Mouse (Mus musculus) inflammation-experienced regulatory T-cells, adult 6 months (primary cell): ENCODE results near the gene Olfr105-ps. TPM values are rescaled to one million over a fixed set of nuclear protein-coding genes. Genes with fewer than 3 reads are reported as not detected.

Experiments
- ATAC-seq: one replicate; pipeline ENCODE4 v1.8.0; 2017
- polyA plus RNA-seq, 3 experiments: library from polyadenylated mRNA; unstranded; fragments of 100-300 nt; shearing (Covaris generic); gene quantifications; one replicate each; pipeline ENCODE4 v1.2.1; 2017

Olfr105-ps gene
- polyA plus RNA-seq = not detected

DNA sequence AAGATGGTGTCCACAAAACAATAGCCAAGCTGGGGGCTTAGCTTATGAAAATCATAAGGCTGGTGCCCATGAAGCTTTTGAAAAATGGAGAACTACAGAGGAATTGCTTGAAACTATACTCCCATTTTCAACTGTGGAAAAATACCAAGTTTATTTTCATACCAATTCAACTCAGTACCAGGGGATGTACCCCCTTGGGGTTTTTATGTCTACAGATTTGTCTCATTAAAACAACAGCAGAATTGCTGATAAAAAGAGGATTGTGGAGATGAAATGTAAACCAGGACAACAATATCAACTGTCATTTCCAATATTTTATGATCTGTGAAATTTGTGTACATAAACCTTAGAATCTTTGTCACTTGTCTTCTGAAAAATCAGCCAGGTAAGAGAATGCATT lies at the start of gene Olfr105-ps:
TSS of gene Olfr105-ps (plus strand) at position 301 of the 400 bp plus-strand sequence.
- ATAC-seq = no peak

DNA sequence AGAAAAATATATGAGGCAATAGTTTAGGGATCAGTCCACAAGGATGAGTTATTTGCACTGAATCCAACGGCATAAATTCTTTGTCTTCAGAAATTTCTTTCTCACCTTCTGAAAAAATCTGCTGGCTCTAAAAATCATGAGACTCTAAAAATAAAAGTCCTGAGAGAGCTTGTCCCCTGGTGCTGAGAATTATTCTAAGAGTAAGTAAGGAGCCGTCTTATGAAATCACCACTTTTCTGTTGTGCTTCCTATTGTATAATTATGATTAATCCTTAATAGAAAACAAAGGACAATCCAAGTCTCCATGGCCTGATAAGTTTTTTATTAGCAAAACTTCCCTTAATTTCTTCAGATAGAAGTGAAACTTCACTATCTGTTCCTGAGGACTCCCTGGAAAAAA lies 39.2 kb upstream of the Olfr105-ps start, which contains the start of gene Olfr103:
TSS of gene Olfr103 (minus strand) at position 101 of the 400 bp plus-strand sequence.
- no peak for ATAC-seq

DNA sequence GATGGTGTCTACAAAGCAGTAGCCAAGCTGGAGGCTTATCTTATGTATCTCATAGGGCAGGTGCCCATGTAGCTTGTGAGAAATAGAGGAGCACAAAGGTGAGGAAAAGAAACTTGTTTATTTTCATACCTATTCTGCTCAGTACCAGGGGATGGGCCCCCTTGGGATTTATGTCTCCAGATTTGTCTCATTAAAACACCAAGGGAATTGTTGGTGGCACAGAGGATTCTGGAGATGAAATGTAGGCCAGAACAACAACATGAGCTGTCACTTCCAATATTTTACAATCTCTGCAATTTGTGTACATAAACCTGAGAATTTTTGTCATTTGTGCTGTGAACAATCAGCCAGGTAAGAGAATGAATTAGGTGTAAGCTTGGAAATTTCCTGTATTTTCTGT lies 19.6 kb upstream of the Olfr105-ps start, which contains the start of gene Olfr104-ps:
TSS of gene Olfr104-ps (plus strand) at position 301 of the 400 bp plus-strand sequence.
- no peak for ATAC-seq

DNA sequence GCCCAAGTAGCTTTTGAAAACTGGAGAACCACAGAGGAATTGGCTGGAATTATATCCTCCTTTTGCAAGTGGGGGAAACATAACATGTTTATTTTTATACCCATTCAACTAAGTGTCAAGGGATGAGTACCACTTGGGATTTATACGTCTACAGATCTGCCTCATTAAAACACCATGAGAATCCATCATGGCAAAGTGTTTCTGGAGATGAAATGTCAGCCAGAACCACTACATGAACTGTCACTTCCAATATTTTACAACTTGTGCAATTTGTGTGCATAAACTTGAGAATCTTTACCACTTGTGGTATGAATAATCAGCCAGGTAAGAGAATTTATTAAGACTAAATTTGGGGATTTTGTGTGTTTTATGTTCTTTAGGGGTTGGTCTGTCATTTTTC lies 11.3 kb downstream of the Olfr105-ps start, which contains the start of gene Olfr106-ps:
TSS of gene Olfr106-ps (plus strand) at position 301 of the 400 bp plus-strand sequence.
- ATAC-seq = no peak

DNA sequence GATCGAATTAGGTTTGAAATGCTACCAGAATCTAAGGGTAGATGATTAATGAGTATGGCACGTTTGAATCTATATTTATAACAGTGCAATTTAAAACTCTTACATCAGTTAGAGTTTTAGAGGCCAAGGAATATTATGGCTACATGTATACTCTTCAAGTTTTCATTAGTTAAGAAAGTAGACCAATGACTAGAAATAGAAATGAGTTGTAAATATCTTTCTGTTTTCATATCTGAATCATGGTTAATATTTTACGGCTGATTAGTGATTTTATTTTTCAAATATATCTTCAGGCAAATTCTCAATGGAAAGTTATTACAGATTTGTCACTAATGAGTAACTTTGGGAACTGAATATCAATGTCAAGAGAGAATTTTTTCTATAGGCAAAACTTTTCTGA lies 20.1 kb downstream of the Olfr105-ps start, which contains the start of gene Olfr107:
TSS of gene Olfr107 (plus strand) at position 301 of the 400 bp plus-strand sequence.
- no peak for ATAC-seq

DNA sequence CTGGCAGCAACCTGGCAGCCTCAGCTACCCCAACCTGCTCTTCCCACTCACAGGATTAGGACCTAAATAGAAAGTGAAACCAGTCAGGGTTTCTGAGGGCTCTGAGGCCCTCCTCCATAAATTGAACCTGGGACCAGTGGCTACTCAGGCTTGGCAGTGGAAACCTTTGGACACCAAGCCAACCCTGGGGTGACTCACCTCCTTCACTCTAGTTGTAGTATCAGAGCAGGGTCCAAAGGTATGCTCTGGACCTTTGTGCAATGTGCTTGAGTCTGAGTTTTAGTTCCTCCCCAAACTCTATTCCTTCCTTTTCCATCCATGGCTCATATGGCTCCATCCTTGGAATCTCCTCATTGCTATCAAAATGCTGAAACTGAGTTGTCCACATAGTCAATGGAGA lies 34.5 kb downstream of the Olfr105-ps start:
- no peak for ATAC-seq

Other genes starting within 250 kb of the Olfr105-ps start
- gene Olfr93, start 217.5 kb upstream of the Olfr105-ps start, polyA plus RNA-seq = not detected
- gene Ubd, start 185.1 kb upstream of the Olfr105-ps start, polyA plus RNA-seq = 1 to 10 TPM in 1 of 3 experiments, under 1 TPM in 1, not detected in 1; 0.62 to 1.6 TPM
- not detected for gene Olfr94, start 178.0 kb upstream of the Olfr105-ps start, polyA plus RNA-seq
- not detected for gene Olfr95, start 165.9 kb upstream of the Olfr105-ps start, polyA plus RNA-seq
- gene Olfr96, start 158.9 kb upstream of the Olfr105-ps start, polyA plus RNA-seq = not detected
- not detected for gene Olfr97, start 141.7 kb upstream of the Olfr105-ps start, polyA plus RNA-seq
- 1 to 10 TPM in 1 of 3 experiments, under 1 TPM in 2; 0.78 to 5.2 (median 0.99) TPM for gene Olfr98, start 115.3 kb upstream of the Olfr105-ps start, polyA plus RNA-seq
- 100 to 1,000 TPM; 125 to 156 (median 125) TPM for gene H2-M3, start 108.8 kb upstream of the Olfr105-ps start, polyA plus RNA-seq
- gene Olfr99, start 95.6 kb upstream of the Olfr105-ps start, polyA plus RNA-seq = 1 to 10 TPM; 2.7 to 7.2 (median 5.0) TPM
- under 1 TPM in 2 of 3 experiments, not detected in 1; 0.13 to 0.45 TPM for gene Olfr101, start 74.7 kb upstream of the Olfr105-ps start, polyA plus RNA-seq
- under 1 TPM in 2 of 3 experiments, not detected in 1; 0.13 to 0.20 TPM for gene Olfr102, start 62.0 kb upstream of the Olfr105-ps start, polyA plus RNA-seq
- not detected for gene Olfr103, start 39.3 kb upstream of the Olfr105-ps start, polyA plus RNA-seq
- gene Olfr104-ps, start 19.5 kb upstream of the Olfr105-ps start, polyA plus RNA-seq = not detected
- gene Olfr106-ps, start 11.4 kb downstream of the Olfr105-ps start, polyA plus RNA-seq = not detected
- gene Olfr107, start 20.2 kb downstream of the Olfr105-ps start, polyA plus RNA-seq = under 1 TPM in 1 of 3 experiments, not detected in 2; 0.17 TPM
- not detected for gene Olfr108, start 66.4 kb downstream of the Olfr105-ps start, polyA plus RNA-seq
- gene Olfr109, start 79.9 kb downstream of the Olfr105-ps start, polyA plus RNA-seq = not detected
- gene H2-M2, start 104.5 kb downstream of the Olfr105-ps start, polyA plus RNA-seq = under 1 TPM in 2 of 3 experiments, not detected in 1; 0.38 to 0.47 TPM
- gene Olfr110, start 113.4 kb downstream of the Olfr105-ps start, polyA plus RNA-seq = not detected
- not detected for gene Olfr111, start 129.0 kb downstream of the Olfr105-ps start, polyA plus RNA-seq
- not detected for gene Olfr112, start 190.4 kb downstream of the Olfr105-ps start, polyA plus RNA-seq
- gene Olfr113, start 198.6 kb downstream of the Olfr105-ps start, polyA plus RNA-seq = not detected
- gene Olfr114, start 213.7 kb downstream of the Olfr105-ps start, polyA plus RNA-seq = not detected
- gene Olfr115, start 248.1 kb downstream of the Olfr105-ps start, polyA plus RNA-seq = not detected
- not detected for gene Olfr116, start 248.2 kb downstream of the Olfr105-ps start, polyA plus RNA-seq